Mouse (Mus musculus) ES-Bruce4 (cell line): Measurements from ENCODE around the gene Gtpbp1.

Source experiments
- CTCF ChIP-seq: IDR thresholded peaks from one replicate; pipeline ENCODE4 v1.8.1; 2011; ENCODE audit warnings: low read depth, low read length
- EP300 ChIP-seq: IDR thresholded peaks from 2 replicates; pipeline ENCODE4 v1.6.1; 2011; ENCODE audit warnings: low read depth, low read length; ENCODE audit not compliant: insufficient read depth
- POLR2A ChIP-seq: IDR thresholded peaks from one replicate; pipeline ENCODE4 v1.8.1; 2011; ENCODE audit warnings: low read length; ENCODE audit not compliant: insufficient read depth

DNA sequence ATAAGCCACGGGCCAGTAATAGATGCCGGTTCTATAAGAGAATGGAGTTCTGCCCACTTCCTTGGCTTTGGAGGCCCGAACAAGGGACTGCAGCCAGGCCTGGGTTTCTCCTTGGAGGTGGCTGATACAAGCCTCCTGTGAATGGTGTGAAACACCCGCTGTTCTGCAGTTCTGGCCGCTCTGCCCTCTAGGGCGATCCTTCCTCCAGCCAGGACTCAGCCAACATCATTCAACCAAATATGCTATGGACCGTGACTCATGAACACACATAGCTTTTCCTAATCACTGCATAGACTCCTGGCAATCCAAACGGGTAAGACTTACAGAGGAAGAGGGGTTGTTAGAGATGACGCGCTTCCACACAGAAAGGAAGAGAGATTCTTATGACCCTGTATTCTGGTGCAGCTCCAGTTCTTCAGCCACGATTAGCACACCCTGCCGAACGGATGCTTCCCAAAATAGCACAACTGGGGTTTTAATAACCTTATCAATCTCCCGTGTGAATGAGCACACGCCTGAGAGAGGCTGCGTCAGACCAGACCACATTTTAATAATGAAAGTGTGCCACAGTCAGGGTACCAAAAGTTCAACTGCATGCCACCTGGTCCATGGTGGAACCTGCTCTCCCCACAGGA is 76.8 kb downstream of the Gtpbp1 start:
- TF ChIP-seq CTCF (no peak), EP300 (no peak), POLR2A (no peak)
